Mouse (Mus musculus) spleen, embryonic (tissue): ENCODE results near the gene Tent4a.
"Not testable (repeated sequence)": the region's sequence is repeated elsewhere in the genome, so short reads cannot be mapped to it uniquely, and the experiment has no call there.

Experiments
- CTCF ChIA-PET: fragments of 350-600 bp; sonication (Branson Sonifier 250); formaldehyde crosslinking; loops from one replicate; lab custom pipeline; 2022; lab: Charles Lee

Gene Tent4a

GRCm38 (mm10) chr13:69534334-69534653 lies at the start of gene Tent4a:
TSS of gene Tent4a (minus strand) at chr13:69534617.
- CTCF ChIA-PET: no interaction called here

- CTCF ChIA-PET: no interaction called here
These were observed 49.2 kb upstream of the Tent4a start for GRCm38 (mm10) chr13:69583591-69583990.

DNA sequence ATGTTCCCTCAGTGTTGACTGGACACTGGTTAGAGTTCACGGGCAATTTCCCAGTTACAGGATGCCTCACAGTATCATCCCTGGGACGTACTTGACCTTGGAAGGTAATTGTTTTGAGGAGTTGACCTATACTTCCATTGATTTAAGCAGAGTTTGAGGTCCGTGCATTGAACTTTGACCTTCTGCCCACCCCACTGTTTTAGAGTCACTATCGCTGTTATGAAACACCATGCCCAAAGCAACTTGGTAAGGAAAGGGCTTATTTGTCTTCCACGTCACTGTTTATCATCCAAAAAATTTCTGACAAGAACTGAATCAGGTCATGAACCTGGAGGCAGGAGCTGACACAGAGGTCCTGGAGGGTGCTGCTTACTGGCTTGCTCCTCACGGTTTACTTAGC lies 48.0 kb upstream of the Tent4a start:
- CTCF ChIA-PET: no interaction called here

DNA sequence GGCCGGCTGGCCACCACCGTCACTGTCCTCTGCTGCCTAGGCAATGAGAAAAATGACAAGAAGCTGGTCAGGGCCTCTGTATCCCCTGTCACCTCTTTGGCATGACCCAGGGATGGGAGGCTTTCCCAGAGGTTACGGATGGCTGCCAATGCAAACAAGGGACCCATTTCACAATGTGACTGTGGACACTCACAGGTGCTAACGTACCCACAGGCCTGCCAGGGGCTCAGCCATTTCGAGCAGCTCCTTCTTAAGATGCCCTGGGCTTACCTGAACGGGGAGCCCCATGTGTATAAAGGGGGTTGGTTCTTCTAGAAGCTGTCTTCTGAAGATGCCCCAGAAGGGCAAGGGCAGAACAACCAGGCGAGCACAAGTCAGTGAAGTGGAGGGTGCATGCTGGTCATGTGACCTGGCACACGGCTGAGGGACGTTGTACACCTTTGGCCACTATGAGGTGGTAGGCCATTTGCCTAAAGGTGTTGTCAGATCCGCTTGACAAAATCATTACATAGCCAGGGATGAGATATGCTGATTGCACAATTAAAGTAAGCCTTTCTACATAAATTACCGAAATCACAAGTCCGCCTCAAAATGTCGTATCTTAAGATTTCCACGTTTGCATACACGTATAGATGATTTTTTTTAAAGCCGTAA lies 42.9 kb upstream of the Tent4a start:
- CTCF ChIA-PET: no interaction called here

DNA sequence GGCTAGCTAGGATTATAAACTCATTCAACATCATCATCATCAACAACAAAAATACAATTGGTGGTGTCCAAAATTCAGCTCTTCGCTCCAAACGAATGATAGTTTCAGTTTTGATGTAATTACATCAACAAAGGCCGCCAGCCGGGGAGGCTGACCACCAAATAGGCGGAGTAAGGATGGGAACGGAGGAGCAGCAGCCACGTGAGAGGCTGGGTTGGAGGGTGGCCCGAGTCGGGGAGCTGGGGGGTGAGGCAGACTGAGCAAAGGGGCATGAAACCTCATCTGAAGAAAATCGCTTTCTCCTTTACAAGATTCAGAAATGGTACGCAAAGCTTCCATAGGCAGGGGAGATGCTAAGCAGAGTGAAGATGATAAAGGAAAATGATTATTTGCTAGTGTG lies 42.3 kb upstream of the Tent4a start:
- CTCF ChIA-PET: no interaction called here

DNA sequence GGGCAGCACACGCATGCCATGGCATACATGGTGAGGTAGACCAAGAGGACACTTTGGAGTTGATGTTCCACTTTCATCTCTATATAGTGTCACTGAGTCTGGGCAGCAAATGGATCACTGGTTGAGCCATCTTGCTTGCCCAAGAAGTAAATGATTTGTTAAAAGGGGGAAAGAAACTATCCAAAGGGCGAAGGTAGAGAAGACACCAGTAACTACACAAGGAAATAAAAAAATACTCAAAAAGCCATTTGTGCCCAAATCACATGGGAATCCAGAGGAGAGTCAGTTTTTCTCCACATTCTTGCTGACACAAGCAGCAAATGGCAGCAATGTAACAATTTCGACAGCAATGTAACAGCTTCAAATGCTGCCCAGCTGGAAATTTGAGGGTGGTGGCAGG lies 38.2 kb upstream of the Tent4a start:
- CTCF ChIA-PET: no interaction called here

GRCm38 (mm10) chr13:69569201-69569600 lies 34.8 kb upstream of the Tent4a start:
- CTCF ChIA-PET: no interaction called here

GRCm38 (mm10) chr13:69565401-69565800 lies 31.0 kb upstream of the Tent4a start:
- CTCF ChIA-PET: not testable (repeated sequence)

DNA sequence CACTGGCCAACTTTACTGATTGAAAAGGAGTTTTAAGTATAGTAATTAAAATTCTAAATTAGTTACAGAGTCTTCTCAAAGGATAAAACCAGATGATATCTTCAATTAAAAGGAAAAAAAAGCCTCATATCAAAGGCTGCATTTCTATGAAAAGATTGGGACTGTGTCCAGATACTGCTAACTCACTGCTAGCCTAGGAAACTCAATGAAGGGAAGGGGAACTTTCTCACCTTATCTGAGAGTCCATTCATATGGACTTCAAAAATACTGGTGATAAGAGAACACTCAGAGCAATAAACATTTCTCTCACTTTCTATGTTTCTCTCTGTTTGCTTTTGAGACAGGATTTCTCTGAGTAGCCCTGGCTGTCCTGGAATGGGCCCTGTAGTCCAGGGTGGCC lies 30.2 kb upstream of the Tent4a start:
- CTCF ChIA-PET: no interaction called here

- CTCF ChIA-PET: no interaction called here
These were observed 29.5 kb upstream of the Tent4a start for GRCm38 (mm10) chr13:69563905-69564304.

DNA sequence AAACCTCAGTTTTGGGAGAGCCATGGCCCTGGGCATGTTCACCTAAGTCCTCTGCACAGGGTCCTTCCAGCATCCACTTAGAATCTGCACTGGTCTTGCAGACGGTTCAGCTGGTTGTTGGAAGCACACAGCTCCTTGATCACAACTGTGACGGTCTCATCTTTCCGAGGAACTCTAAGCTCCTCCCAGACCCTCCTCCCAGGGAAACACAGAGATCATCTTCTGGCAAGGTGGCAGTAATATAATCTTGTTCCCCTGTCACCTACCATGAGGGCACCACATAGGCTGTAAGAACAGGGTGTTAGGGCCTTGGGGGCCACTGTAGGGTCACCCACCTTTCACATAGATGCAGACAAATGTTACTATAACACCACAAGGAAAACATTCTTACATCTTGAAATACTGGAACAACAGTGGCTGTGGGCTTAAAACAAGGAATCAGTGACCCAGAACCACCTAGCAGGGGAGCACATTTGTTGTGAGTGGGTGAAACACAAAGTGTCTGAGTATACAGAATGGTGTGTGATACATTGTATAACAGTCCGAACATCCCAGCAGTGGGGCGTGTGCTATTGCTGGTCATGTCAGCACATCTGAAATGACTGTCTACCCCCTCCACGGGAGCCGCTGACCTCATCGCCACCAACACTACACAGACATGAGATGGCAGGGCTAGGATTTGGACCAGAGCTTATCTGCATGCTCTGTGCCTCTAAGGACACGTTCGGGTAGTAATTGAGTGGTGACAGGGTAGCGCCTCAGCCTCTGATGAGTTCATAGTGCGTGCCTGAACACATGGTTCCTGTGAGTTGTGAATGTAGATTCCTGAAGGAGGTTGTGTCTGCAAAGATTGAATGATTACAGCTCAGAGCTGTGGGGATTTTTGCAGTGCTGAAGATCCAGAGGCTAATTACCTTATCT lies 28.5 kb upstream of the Tent4a start:
- CTCF ChIA-PET: no interaction called here

GRCm38 (mm10) chr13:69562004-69562403 lies 27.6 kb upstream of the Tent4a start:
- CTCF ChIA-PET: no interaction called here

GRCm38 (mm10) chr13:69559291-69559961 lies 25.0 kb upstream of the Tent4a start:
- CTCF ChIA-PET: no interaction called here

DNA sequence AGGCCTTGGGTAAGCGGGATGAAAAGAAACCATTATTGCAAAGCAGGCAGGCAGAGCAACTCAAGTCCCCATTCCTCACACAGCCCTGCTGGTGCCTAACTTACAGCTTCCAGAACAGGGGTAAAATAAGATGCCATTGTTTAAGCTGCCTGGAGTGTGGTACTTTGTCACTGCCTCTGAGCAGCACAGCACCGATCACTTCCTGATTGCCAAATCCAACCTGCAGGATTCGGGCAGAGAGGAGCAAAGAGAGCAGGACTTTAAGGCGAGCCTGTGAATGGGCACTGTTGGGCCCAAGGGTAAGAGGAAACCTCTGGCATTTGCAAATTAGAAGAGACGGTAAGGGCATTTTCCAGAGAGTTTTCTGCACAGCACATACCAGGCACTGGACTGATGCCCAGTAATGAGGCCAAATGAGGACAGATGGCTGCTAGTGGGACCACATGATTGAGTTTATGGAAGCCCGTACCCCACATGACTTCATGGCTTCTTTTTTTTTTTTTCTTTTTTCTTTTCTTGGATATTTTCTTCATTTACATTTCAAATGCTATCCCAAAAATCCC lies 23.8 kb upstream of the Tent4a start:
- CTCF ChIA-PET: no interaction called here

DNA sequence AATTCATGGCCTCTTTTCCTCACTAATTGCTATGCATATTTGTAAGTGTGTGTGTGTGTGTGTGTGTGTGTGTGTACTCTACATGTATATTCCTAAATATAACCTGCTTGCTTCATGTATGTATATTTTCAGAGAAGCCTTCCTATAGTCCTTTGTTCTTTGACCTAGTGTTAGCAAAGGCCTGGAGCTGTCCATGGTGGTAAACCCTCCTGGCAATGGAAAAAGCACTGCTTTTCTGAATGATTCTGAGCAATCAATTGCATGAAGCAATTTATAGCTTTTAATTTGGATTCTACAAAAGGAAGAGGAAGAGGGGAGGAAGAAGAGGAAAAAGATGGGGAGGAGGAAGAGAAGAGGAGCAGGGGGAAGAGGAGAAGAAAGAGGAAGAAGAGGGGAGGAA lies 22.3 kb upstream of the Tent4a start:
- CTCF ChIA-PET: no interaction called here

DNA sequence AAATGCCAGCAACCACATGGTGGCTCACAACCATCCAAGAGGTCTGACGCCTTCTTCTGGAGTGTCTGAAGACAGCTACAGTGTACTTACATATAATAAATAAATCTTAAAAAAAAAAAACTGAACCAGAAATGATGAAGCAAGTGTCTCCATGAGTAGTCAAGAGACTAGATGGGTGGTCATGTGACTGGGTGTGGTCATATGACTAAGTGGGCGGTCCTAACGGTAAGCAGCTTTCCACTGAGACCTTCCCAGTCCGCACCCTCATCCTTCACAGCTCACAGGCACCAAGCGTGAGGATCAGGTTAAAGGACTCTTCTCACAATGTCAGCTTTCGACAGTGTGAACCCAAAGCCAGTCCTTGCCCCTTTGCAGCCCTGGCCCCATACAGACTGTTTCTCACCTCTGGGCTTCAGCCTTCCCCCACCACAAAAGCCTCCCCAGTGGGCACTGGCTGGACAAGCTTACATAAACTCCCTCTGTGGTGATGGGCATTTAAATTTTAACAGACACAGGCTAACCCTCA lies 21.6 kb upstream of the Tent4a start:
- CTCF ChIA-PET: no interaction called here

- CTCF ChIA-PET: interaction anchor here (0.5 kb wide), 1 partner anchor 35 kb away, joined by 3 read pairs; no protein-coding TSS in a partner anchor
These were observed 20.6 kb upstream of the Tent4a start for GRCm38 (mm10) chr13:69555045-69555444.

- CTCF ChIA-PET: no interaction called here
These were observed 19.8 kb upstream of the Tent4a start for GRCm38 (mm10) chr13:69554255-69554654.

- CTCF ChIA-PET: no interaction called here
These were observed 18.6 kb upstream of the Tent4a start for GRCm38 (mm10) chr13:69553024-69553423.

- CTCF ChIA-PET: no interaction called here
These were observed 16.4 kb upstream of the Tent4a start for GRCm38 (mm10) chr13:69550831-69551230.

GRCm38 (mm10) chr13:69549980-69550379 lies 15.6 kb upstream of the Tent4a start:
- CTCF ChIA-PET: no interaction called here
